Mouse (Mus musculus) neural tube, embryonic 12.5 days (tissue): ENCODE measurements around the gene Tgfa. TPM values are rescaled to one million over a fixed set of nuclear protein-coding genes. Genes with fewer than 3 reads are reported as not detected.

Source experiments
- ATAC-seq: fragments of 200-750 bp; cut with Nextera tagmentation; 2 replicates; pipeline ENCODE4 v1.8.0; 2017; ENCODE audit warnings: low read depth, mild to moderate bottlenecking, moderate TSS enrichment, moderate library complexity; ENCODE audit not compliant: low FRiP score
- H3K27ac ChIP-seq: fragments of 300-500 bp; sonication (generic); 2 replicates; pipeline ENCODE4 v1.5.1; 2016
- H3K27me3 ChIP-seq: fragments of 300-500 bp; sonication (generic); replicated peaks from 2 replicates; pipeline ENCODE4 v1.6.1; 2016; ENCODE audit warnings: mild to moderate bottlenecking
- H3K36me3 ChIP-seq: fragments of 300-500 bp; sonication (generic); 2 replicates; pipeline ENCODE4 v1.6.1; 2016; ENCODE audit warnings: mild to moderate bottlenecking
- H3K4me1 ChIP-seq: fragments of 300-500 bp; sonication (generic); 2 replicates; pipeline ENCODE4 v1.6.1; 2016
- H3K4me2 ChIP-seq: fragments of 300-500 bp; sonication (generic); replicated peaks from 2 replicates; pipeline ENCODE4 v1.6.1; 2016; ENCODE audit warnings: mild to moderate bottlenecking
- H3K4me3 ChIP-seq: fragments of 300-500 bp; sonication (generic); 2 replicates; pipeline ENCODE4 v1.5.1; 2016
- H3K9ac ChIP-seq: fragments of 300-500 bp; sonication (generic); 2 replicates; pipeline ENCODE4 v1.6.1; 2016; ENCODE audit warnings: mild to moderate bottlenecking
- H3K9me3 ChIP-seq: fragments of 300-500 bp; sonication (generic); 2 replicates; pipeline ENCODE4 v1.6.1; 2016; ENCODE audit warnings: mild to moderate bottlenecking
- WGBS: fragments of 180-500 bp; shearing (Covaris S2); methylation state at CpG from one replicate; pipeline ENCODE4 v1.1.7; 2016; 5-methylcytosine and 5-hydroxymethylcytosine counted together
- polyA plus RNA-seq: library from polyadenylated mRNA; unstranded; fragments of >200 nt; fragmentation: Nextera tagmentation; extraction: Ambion mirVana; gene quantifications from 2 replicates; pipeline ENCODE4 v1.2.1, GENCODE M21; 2016

Gene Tgfa
- polyA plus RNA-seq, 1 experiment from 2014 or later, result 4.0 TPM

GRCm38 (mm10) chr6:86167851-86168250 is 27.2 kb upstream of the Tgfa start:
- Histone ChIP-seq H3K27me3 (no peaks in the 10 kb centered on the region), H3K9ac (no peak overlapping the region), H3K4me2 (no peak overlapping the region), H3K4me1 (no peaks in the 10 kb centered on the region), H3K36me3 (no peaks in the 10 kb centered on the region), H3K4me3 (no peak overlapping the region), H3K27ac (no peak overlapping the region), H3K9me3 (no peaks in the 10 kb centered on the region)
- ATAC-seq, result no peak
- 80% methylated on average over 5 of the region's 5 CpGs for WGBS

- Histone ChIP-seq H3K4me2 (no peak overlapping the region), H3K27me3 (no peaks in the 10 kb centered on the region), H3K9me3 (no peaks in the 10 kb centered on the region), H3K9ac (no peak overlapping the region), H3K36me3 (no peaks in the 10 kb centered on the region), H3K4me1 (no peaks in the 10 kb centered on the region), H3K4me3 (no peak overlapping the region), H3K27ac (no peak overlapping the region)
- WGBS, result 72% methylated on average over 4 of the region's 4 CpGs
- no peak for ATAC-seq
Observed at GRCm38 (mm10) chr6:86169166-86169565, 25.9 kb upstream of the Tgfa start.

- WGBS, result 81% methylated on average over 5 of the region's 5 CpGs
- Histone ChIP-seq H3K27me3 (no peaks in the 10 kb centered on the region), H3K4me2 (no peak overlapping the region), H3K4me1 (no peaks in the 10 kb centered on the region), H3K4me3 (no peak overlapping the region), H3K9ac (no peak overlapping the region), H3K27ac (no peak overlapping the region), H3K9me3 (no peaks in the 10 kb centered on the region), H3K36me3 (no peaks in the 10 kb centered on the region)
- ATAC-seq, result no peak
Observed at GRCm38 (mm10) chr6:86176236-86176635, 18.8 kb upstream of the Tgfa start.

DNA sequence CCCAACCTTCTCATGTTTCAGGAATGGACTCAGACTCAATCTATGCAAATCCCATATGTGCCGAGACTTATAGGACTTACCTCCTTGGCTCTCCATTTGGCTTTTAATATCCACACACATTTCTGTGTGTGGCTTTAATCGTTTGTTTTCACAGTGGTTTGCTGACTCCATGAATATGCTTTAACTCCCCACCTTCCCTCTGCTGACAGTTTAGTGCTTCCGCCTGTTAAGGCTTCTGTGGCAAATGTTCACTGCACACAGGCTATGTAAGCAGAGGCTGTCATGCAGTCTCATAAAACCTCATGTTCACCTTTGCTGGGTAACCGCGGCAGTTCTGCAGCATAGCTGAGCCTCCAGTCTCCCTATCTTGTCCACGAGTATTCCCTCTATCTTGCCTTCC is 18.3 kb upstream of the Tgfa start:
- Histone ChIP-seq H3K4me1 (0 out of 2 replicates have a peak, but pooled peaks cover 2% of the 10 kb centered on the region), H3K9me3 (no peaks in the 10 kb centered on the region), H3K9ac (no peak overlapping the region), H3K27me3 (no peaks in the 10 kb centered on the region), H3K4me2 (no peak overlapping the region), H3K27ac (no peak overlapping the region), H3K36me3 (no peaks in the 10 kb centered on the region), H3K4me3 (no peak overlapping the region)
- no peak for ATAC-seq
- WGBS, result 82% methylated on average over 6 of the region's 6 CpGs

GRCm38 (mm10) chr6:86177331-86177982 is 17.6 kb upstream of the Tgfa start:
- ATAC-seq, result no peak
- Histone ChIP-seq H3K27me3 (no peaks in the 10 kb centered on the region), H3K27ac (no peak overlapping the region), H3K36me3 (no peaks in the 10 kb centered on the region), H3K4me2 (no peak overlapping the region), H3K4me1 (0 out of 2 replicates have a peak, but pooled peaks cover 5% of the 10 kb centered on the region), H3K4me3 (no peak overlapping the region), H3K9ac (no peak overlapping the region), H3K9me3 (no peaks in the 10 kb centered on the region)
- 92% methylated on average over 9 of the region's 9 CpGs for WGBS

GRCm38 (mm10) chr6:86180617-86181016 is 14.4 kb upstream of the Tgfa start:
- no peak for ATAC-seq
- no peak overlapping the region for H3K4me3 ChIP-seq
- 53% methylated on average over 2 of the region's 2 CpGs for WGBS
- H3K9me3 ChIP-seq, result no peaks in the 10 kb centered on the region
- H3K27me3 ChIP-seq, result no peaks in the 10 kb centered on the region
- no peak overlapping the region for H3K27ac ChIP-seq
- no peak overlapping the region for H3K9ac ChIP-seq
- H3K4me2 ChIP-seq, result no peak overlapping the region
- no peaks in the 10 kb centered on the region for H3K36me3 ChIP-seq
- H3K4me1 ChIP-seq, result 0 out of 2 replicates have a peak, but pooled peaks cover 5% of the 10 kb centered on the region

GRCm38 (mm10) chr6:86182016-86182415 is 13.0 kb upstream of the Tgfa start:
- Histone ChIP-seq H3K36me3 (no peaks in the 10 kb centered on the region), H3K4me3 (no peak overlapping the region), H3K4me1 (0 out of 2 replicates have a peak, but pooled peaks cover 5% of the 10 kb centered on the region), H3K27me3 (no peaks in the 10 kb centered on the region), H3K9ac (no peak overlapping the region), H3K27ac (no peak overlapping the region), H3K9me3 (no peaks in the 10 kb centered on the region), H3K4me2 (no peak overlapping the region)
- no peak for ATAC-seq
- WGBS, result 70% methylated on average over 9 of the region's 9 CpGs

DNA sequence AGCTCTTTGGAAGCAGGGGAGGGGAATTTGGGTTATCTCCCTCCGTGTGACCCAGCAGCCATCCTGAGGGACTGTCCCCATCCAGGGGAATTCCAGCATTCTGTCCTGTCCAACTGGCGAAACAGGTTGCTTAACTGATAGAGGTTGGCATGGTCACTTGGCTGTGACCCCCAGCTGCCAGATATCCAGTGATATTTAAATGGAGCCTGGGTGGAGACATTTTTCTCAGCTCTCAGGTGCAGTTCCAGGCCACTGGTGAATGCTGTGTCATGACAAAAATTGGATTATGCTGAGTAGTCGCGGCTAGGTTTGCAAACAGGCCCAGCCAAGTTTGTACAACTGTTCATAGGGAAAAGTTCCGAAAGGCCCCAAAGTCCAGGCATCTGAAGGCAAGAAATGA is 12.4 kb upstream of the Tgfa start:
- 89% methylated on average over 5 of the region's 5 CpGs for WGBS
- H3K27me3 ChIP-seq, result no peaks in the 10 kb centered on the region
- H3K4me1 ChIP-seq, result 0 out of 2 replicates have a peak, but pooled peaks cover 5% of the 10 kb centered on the region
- no peak overlapping the region for H3K9ac ChIP-seq
- no peak overlapping the region for H3K4me2 ChIP-seq
- no peak overlapping the region for H3K27ac ChIP-seq
- H3K9me3 ChIP-seq, result no peaks in the 10 kb centered on the region; the same call in 1 of the 2 replicates
- no peak for ATAC-seq
- no peaks in the 10 kb centered on the region for H3K36me3 ChIP-seq
- H3K4me3 ChIP-seq, result no peak overlapping the region

DNA sequence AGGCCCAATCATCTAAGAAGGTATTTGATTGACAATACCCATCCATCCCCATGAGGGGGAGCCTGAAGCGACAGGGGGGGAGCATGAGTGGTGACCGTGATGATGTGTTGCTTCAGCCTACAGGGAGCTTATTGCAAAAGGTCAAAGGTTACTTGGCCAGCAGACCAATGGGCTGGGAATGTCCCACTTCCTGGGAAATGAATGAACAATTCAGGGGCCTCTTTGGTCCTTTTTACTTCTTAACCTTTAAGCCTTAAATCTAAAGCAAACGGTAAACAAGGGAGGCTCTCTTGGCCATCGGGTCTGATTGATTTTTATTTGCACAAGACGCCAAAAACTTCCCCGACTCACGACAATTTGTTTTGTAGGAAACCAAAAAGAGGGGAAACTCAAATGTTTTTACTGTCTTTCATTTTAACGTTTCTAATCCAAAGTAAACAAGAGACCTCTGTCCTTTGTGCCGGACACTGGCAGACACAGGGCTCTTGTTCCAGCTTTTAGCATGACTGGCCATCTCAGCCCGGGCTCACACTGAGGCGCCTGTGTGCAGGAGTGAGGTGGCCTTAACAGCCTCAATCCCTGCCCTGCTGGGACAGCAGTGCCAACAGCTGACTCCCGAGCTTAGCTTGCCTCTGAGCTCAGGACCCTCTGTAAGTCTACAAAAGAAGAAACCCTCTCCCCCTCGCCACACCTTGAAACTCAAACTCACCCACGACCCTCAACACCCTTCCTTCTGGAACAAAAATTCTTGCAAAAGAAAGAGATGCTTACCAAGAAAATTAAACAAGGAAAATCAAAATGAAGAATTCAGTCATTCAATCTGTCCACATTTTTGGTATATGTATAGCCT is 8.7 kb upstream of the Tgfa start:
- Histone ChIP-seq H3K36me3 (no peaks in the 10 kb centered on the region), H3K9ac (no peak overlapping the region), H3K4me1 (0 out of 2 replicates have a peak, but pooled peaks cover 5% of the 10 kb centered on the region), H3K9me3 (no peaks in the 10 kb centered on the region; the same call in 1 of the 2 replicates), H3K27me3 (no peaks in the 10 kb centered on the region), H3K4me2 (no peak overlapping the region), H3K27ac (no peak overlapping the region), H3K4me3 (no peak overlapping the region)
- 53% methylated on average over 14 of the region's 14 CpGs for WGBS
- no peak for ATAC-seq

DNA sequence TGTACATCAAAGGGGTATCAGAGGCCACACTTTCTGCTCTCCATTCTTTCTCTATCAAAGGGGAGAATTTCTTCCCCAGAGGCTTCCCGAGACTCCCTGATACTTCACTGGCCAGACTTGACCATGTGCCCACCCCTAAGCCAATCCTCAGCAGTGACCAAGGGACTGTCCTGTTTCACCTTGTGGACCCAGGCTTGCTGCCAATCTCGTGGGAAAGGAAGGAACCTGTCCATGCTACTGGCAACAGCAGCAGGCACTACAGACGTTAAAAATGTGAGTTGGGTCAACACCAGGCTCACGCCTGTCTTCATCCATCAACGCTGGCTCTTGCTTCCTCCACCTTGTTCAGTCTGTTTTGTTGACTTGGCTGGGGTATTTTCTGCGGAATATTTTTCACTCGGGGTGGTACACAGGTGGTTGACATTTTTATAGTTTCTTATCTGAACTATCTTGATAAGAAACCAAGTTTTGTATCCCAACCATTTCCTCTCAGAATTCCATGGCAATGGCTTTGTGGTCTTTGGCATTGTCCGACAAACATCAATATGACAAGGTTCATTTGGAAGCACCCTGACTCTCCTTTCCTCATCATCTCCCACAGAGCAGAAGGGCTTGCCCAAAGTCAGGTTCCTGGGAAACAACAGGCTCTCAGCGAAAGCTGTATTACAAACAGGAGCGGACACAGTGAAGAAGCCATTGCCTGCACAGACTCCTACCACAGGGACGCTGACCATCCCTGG is 6.1 kb upstream of the Tgfa start:
- Histone ChIP-seq H3K4me2 (no peak overlapping the region), H3K9me3 (no peaks in the 10 kb centered on the region; the same call in 1 of the 2 replicates), H3K27me3 (peaks cover 5% of the 10 kb centered on the region; the same call in 1 of the 2 replicates), H3K4me1 (no peaks in the 10 kb centered on the region), H3K27ac (no peak overlapping the region), H3K9ac (no peak overlapping the region), H3K4me3 (no peak overlapping the region), H3K36me3 (no peaks in the 10 kb centered on the region)
- WGBS, result 87% methylated on average over 11 of the region's 11 CpGs
- no peak for ATAC-seq

- H3K9ac ChIP-seq, result no peak overlapping the region
- H3K9me3 ChIP-seq, result no peaks in the 10 kb centered on the region; the same call in 1 of the 2 replicates
- no peak for ATAC-seq
- H3K4me2 ChIP-seq, result no peak overlapping the region
- H3K27me3 ChIP-seq, result peaks cover 13% of the 10 kb centered on the region; the same call in 1 of the 2 replicates
- WGBS, result 93% methylated on average over 3 of the region's 3 CpGs
- H3K36me3 ChIP-seq, result no peaks in the 10 kb centered on the region
- peaks cover 8% of the 10 kb centered on the region for H3K4me1 ChIP-seq
- no peak overlapping the region for H3K27ac ChIP-seq
- no peak overlapping the region for H3K4me3 ChIP-seq
Observed at GRCm38 (mm10) chr6:86190622-86191021, 4.4 kb upstream of the Tgfa start.

- peaks cover 17% of the 10 kb centered on the region for H3K4me1 ChIP-seq
- no peak for ATAC-seq
- no peaks in the 10 kb centered on the region for H3K36me3 ChIP-seq
Observed at GRCm38 (mm10) chr6:86192978-86193377, 2.0 kb upstream of the Tgfa start.

More at GRCm38 (mm10) chr6:86192978-86193377, 2.0 kb upstream of the Tgfa start:
- H3K27me3 ChIP-seq, result peaks cover 37% of the 10 kb centered on the region
- H3K4me2 ChIP-seq, result no peak overlapping the region
- H3K9me3 ChIP-seq, result no peaks in the 10 kb centered on the region
- H3K9ac ChIP-seq, result no peak overlapping the region
- no peak overlapping the region for H3K4me3 ChIP-seq
- WGBS, result 70% methylated on average over 3 of the region's 3 CpGs
- H3K27ac ChIP-seq, result no peak overlapping the region
